Mouse (Mus musculus): ENCODE results near the gene Gm9803. TPM values are rescaled to one million over a fixed set of nuclear protein-coding genes. Genes with fewer than 3 reads are reported as not detected.
"Not testable (repeated sequence)": the region's sequence is repeated elsewhere in the genome, so short reads cannot be mapped to it uniquely, and the experiment has no call there.

The Gm9803 gene
- polyA plus RNA-seq (2015; fragmentation: Nextera tagmentation; extraction: Ambion mirVana) = 11.9 and 34.3 TPM in 2 replicates

DNA sequence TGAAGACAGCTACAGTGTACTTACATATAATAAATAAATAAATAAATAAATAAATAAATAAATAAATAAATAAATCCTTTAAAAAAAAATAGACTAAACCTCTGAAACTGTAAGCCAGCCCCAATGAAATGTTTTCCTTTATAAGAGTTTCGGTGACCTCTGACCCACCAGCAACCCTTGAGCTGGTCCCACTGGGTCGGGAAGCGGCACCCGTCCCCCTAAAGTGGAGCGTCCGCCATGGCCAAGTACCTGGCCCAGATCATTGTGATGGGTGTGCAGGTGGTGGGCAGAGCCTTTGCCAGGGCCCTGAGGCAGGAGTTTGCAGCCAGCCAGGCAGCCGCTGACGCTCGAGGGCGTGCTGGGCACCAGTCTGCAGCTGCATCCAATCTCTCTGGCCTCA lies at the start of gene Gm9803:
TSS of gene Gm9803 (plus strand) at position 154 of the 400 bp plus-strand sequence.
- H3K9ac ChIP-seq; H3K4me3 ChIP-seq; H3K4me2 ChIP-seq; H3K27ac ChIP-seq; ATAC-seq (ENCODE audit: insufficient number of reproducible peaks, insufficient read depth, low FRiP score, low TSS enrichment, low read depth); H3K9me3 ChIP-seq; H3K27me3 ChIP-seq: not testable (repeated sequence)
- Histone ChIP-seq H3K36me3 (peaks cover 45% of the 10 kb centered on the region), H3K4me1 (peaks cover 12% of the 10 kb centered on the region)
- WGBS = 96% methylated on average over 10 of the region's 10 CpGs

DNA sequence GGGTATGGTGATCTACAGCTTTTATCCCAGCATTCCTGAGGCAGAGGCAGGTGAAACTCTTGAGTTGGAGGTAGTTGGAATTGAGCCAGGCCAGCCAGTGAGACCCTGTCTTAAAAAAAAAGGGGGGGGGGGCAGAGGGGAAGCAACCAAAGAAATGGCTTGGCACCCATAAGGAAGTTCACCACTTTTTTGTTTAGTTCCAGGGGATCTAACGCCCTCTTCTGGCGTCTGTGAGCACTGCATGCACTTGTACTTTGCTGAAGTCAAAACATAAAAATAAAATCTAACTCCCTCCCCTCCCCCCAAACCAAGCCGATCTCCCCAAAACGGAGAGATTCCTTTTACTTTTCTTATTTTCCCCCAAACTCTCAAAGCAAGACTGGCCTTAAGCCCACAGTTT lies 48.5 kb upstream of the Gm9803 start:
- H3K4me3 ChIP-seq = no peak overlapping the region
- no peak overlapping the region for H3K9ac ChIP-seq
- no peaks in the 10 kb centered on the region for H3K9me3 ChIP-seq
- no peak overlapping the region for H3K4me2 ChIP-seq
- no peak for ATAC-seq (ENCODE audit: insufficient number of reproducible peaks, insufficient read depth, low FRiP score, low TSS enrichment, low read depth)
- H3K27ac ChIP-seq = no peak overlapping the region
- H3K36me3 ChIP-seq = no peaks in the 10 kb centered on the region
- 56% methylated on average over 4 of the region's 4 CpGs for WGBS
- H3K27me3 ChIP-seq = no peaks in the 10 kb centered on the region
- H3K4me1 ChIP-seq = peaks cover 9% of the 10 kb centered on the region

DNA sequence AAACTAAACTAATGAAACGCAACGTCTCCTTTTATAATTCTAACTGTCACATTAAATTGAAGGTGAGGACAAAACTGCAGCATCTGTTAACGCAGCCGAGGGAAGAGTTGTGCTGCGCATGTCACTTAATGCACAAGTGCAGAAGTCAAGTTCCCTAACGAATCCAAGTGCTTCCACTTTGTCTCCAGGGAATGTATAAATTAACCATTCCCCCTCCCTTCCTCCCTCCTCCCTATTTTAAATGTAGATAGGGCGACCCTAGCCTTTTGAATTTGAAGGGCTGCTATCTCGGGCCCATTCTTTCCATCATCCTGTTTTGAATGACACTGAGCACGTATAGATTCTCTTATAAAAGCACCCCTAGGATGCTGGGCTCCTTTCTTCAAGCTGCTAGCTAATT lies 46.4 kb upstream of the Gm9803 start:
- Histone ChIP-seq H3K9me3 (no peaks in the 10 kb centered on the region), H3K36me3 (no peaks in the 10 kb centered on the region), H3K4me1 (peaks cover 30% of the 10 kb centered on the region), H3K27me3 (no peaks in the 10 kb centered on the region), H3K9ac (peak overlapping the region; percentile 97), H3K4me3 (peak overlapping the region; percentile 77), H3K4me2 (peak overlapping the region; percentile 81), H3K27ac (peak overlapping the region; percentile 99; the same call in 1 of the 2 replicates)
- WGBS = 6% methylated on average over 9 of the region's 9 CpGs
- no peak for ATAC-seq (ENCODE audit: insufficient number of reproducible peaks, insufficient read depth, low FRiP score, low TSS enrichment, low read depth)

DNA sequence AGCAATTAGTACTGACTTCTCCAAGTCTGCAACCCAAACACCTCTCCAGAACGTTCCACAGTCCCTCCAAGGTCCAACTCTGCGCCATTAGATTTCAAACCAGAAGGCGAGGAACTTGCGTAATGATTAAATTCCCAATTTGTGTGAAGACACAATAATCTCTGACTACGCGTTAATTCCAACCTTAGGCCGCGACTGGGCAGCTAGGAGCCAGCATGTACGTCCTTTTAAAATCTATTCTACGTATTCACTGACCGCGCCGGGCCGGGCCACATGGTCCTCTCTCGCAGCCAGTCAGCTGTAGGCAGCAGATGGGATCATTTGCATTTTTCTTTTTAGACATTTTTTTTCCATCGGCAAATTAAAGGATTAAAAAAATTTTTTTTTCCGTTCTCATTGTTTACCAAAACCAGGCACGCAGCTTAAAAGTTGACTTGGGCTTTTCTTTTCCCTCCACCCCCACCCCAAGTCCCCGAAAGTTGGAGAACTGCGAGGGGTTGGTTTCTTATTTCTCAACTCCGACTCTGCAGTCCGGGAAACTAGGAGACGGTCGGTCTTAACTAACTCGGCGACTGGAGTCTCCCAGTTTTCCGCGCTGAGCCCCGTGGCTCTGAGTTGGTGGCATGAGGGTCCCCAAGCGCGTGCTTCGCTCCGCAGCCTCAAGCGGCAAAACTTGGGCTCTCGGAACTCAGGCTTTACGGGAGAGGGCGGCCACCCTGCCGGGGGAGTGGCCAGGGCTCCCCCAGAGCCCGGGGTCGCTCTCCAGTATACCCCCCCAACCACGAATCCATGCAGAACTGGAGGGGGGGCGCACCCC lies 45.8 kb upstream of the Gm9803 start:
- peak; percentile 26; the same call in 1 of the 2 replicates for ATAC-seq (ENCODE audit: insufficient number of reproducible peaks, insufficient read depth, low FRiP score, low TSS enrichment, low read depth)
- no peaks in the 10 kb centered on the region for H3K27me3 ChIP-seq
- WGBS = under 1% methylated on average over 41 of the region's 42 CpGs

DNA sequence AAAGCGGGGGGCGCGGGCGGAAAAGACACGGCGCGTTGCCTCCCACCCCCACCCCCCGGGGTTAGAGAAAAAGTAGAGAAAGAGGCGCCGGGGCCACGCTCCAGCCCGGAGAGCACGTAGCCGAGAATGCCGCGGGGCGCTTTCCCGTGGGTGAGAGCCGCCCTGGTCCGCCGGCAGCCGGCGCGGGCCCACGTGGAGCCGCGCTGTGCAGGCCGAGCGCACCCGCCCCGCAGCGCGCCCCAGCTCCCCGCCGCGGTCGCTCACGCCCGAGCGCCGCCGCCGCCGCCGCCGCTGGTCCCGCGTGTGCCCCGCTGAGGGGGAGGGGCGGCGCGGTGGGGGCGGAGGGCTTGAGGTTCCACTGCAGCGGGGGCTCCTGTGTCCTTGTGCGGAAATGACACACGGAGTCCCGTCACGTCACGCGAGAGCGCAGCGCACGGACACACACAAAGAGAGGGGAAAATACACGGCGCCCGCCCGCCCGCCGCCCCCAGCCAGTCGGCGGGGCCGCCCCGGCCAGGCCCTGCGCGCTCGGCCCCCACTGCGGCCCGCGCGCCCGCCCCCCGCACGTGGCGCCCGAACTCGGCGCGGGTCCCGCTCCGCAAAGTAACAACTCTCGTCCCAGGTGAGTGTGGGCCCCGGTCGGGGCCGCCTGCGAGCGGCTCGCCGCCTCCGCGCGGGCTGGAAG lies 45.0 kb upstream of the Gm9803 start, which contains the start of gene Bend3:
TSS of gene Bend3 (plus strand) at position 81 of the 685 bp plus-strand sequence.
- ATAC-seq (ENCODE audit: insufficient number of reproducible peaks, insufficient read depth, low FRiP score, low TSS enrichment, low read depth) = peak; percentile 65
- under 1% methylated on average over 90 of the region's 101 CpGs for WGBS
- Histone ChIP-seq H3K4me1 (peaks cover 42% of the 10 kb centered on the region), H3K27ac (peak within 1 kb of the TSS; percentile 99), H3K27me3 (no peaks in the 10 kb centered on the region), H3K36me3 (no peaks in the 10 kb centered on the region), H3K9me3 (no peaks in the 10 kb centered on the region), H3K4me3 (peak within 1 kb of the TSS; percentile 77), H3K9ac (peak within 1 kb of the TSS; percentile 97), H3K4me2 (peak within 1 kb of the TSS; percentile 81)

More for the DNA sequence above, 45.8 kb upstream of the Gm9803 start:
- Histone ChIP-seq H3K4me3 (peak overlapping the region; percentile 77), H3K4me1 (peaks cover 35% of the 10 kb centered on the region), H3K9ac (peak overlapping the region; percentile 97), H3K9me3 (no peaks in the 10 kb centered on the region), H3K36me3 (no peaks in the 10 kb centered on the region), H3K4me2 (peak overlapping the region; percentile 81), H3K27ac (peak overlapping the region; percentile 99)

DNA sequence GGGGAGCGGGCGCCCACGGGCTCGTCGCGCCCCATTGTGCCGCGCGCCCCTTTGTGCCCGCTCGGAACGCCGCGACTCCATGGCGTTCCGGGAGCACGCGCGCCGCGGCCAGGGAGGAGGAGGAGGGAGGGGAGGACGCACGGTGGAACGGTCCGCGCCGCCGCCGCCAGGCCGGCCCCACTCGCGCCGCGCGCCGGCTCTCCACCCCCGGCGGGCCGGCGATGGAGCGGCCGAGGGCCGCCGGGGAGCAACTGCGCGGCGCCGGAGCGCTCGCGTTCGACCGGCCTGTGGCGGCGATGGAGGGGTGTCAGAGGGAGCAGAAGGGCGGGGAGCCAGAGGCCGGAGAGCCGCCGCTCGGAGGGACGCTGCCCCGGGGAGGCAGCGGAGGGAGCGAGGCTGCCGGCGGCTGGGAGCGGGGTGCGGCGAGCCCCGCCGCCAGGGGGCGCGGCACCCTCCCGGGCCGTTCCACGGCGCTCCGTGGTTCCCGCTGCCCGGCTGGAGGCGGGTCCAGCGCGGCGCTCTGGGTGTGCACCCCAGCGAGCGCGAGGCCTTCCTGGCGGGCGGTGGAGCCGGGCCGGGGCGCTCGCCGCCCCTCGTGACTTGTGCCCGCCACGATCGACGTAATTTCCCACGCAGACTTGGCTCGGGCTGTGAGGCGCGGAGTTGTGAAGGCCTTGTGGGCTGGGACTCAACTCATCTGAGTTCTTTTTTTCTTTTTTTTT lies 44.3 kb upstream of the Gm9803 start:
- under 1% methylated on average over 97 of the region's 103 CpGs for WGBS
- Histone ChIP-seq H3K27ac (peak overlapping the region; percentile 99), H3K9ac (peak overlapping the region; percentile 97), H3K27me3 (no peaks in the 10 kb centered on the region), H3K36me3 (no peaks in the 10 kb centered on the region), H3K4me3 (peak overlapping the region; percentile 77), H3K9me3 (no peaks in the 10 kb centered on the region), H3K4me2 (peak overlapping the region; percentile 81), H3K4me1 (peaks cover 42% of the 10 kb centered on the region)
- ATAC-seq (ENCODE audit: insufficient number of reproducible peaks, insufficient read depth, low FRiP score, low TSS enrichment, low read depth) = peak; percentile 79

DNA sequence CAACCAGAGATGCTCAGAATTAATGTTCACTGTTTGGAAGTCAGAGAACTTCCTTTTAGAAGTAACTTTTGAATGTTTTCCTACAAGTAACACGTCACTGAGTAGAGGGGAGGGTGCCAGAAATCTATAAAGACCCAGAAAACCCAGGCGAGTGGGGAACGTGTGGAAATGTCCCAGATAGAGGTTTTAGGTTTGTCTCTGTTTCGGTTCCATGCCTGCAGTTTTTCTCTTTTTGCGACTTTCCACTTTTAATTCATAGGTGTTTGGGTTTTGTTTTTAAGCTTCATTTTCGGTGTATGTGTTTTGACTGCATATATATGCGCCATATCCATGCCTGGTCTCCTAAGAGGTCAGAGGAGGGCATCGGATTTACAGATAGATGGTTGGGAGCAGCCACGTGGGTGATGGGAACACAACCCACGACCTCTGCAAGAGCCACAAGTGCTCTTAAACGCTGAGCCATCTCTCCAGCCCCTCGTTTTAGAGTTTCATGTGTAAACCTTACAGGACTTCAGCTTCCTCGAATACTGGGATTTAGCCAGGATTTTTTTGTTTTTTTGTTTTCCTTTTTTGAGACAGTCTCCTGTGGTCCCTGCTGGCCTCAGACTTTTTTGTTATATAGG lies 43.5 kb upstream of the Gm9803 start:
- WGBS = 5% methylated on average over 13 of the region's 13 CpGs
- no peaks in the 10 kb centered on the region for H3K9me3 ChIP-seq

DNA sequence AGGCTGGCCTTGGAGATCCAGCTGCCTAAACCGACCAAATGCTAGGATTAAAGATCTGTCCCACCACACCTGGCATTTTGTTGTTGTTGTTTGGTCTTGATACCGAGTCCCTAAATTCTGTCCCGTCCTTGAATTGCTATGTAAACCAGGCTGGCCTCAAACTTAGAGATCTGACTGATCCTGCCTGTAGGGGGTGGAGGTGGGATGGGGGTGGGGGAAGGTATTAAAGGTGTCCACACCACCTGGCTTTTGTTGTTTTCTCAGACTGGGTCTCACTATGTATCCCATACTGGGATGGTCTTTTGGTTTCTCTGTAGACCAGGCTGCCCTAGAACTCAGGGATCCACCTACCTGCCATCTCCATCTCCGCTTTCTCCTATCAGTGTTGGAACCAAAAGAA lies 42.7 kb upstream of the Gm9803 start:
- Histone ChIP-seq H3K27me3 (no peaks in the 10 kb centered on the region), H3K4me2 (peak overlapping the region; percentile 81), H3K4me1 (peaks cover 42% of the 10 kb centered on the region), H3K27ac (no peak overlapping the region), H3K36me3 (no peaks in the 10 kb centered on the region), H3K9me3 (no peaks in the 10 kb centered on the region), H3K4me3 (no peak overlapping the region), H3K9ac (no peak overlapping the region)
- 40% methylated on average over 4 of the region's 4 CpGs for WGBS
- ATAC-seq (ENCODE audit: insufficient number of reproducible peaks, insufficient read depth, low FRiP score, low TSS enrichment, low read depth) = no peak

More for the DNA sequence above, 43.5 kb upstream of the Gm9803 start:
- peaks cover 42% of the 10 kb centered on the region for H3K4me1 ChIP-seq
- no peaks in the 10 kb centered on the region for H3K36me3 ChIP-seq
- H3K27me3 ChIP-seq = no peaks in the 10 kb centered on the region
- H3K4me3 ChIP-seq = peak overlapping the region; percentile 77
- ATAC-seq (ENCODE audit: insufficient number of reproducible peaks, insufficient read depth, low FRiP score, low TSS enrichment, low read depth) = no peak
- H3K4me2 ChIP-seq = peak overlapping the region; percentile 81
- H3K9ac ChIP-seq = peak overlapping the region; percentile 97
- H3K27ac ChIP-seq = peak overlapping the region; percentile 99

DNA sequence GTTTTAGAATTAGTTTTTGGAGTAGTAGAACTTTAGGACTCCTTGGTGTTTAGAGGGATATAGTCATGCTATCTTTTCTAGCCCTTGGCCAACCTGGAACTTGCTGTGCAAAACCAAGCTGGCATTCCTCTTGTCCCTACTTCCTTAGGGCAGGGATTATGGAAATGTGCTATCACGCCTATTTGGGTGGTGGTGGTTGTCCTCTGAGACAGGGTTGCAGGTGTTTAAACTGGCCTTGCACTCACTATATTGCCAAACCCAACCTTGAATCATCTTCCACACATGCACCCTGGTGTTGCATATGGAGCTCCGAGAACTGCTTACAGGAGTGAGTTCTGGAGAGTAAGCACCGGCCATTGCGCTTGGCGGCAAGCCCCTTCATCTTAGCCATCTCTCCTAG lies 41.9 kb upstream of the Gm9803 start:
- no peak for ATAC-seq (ENCODE audit: insufficient number of reproducible peaks, insufficient read depth, low FRiP score, low TSS enrichment, low read depth)
- Histone ChIP-seq H3K9me3 (no peaks in the 10 kb centered on the region), H3K4me1 (peaks cover 42% of the 10 kb centered on the region), H3K4me3 (no peak overlapping the region), H3K4me2 (no peak overlapping the region), H3K9ac (no peak overlapping the region), H3K36me3 (no peaks in the 10 kb centered on the region), H3K27me3 (no peaks in the 10 kb centered on the region), H3K27ac (no peak overlapping the region)
- WGBS = 90% methylated on average over 5 of the region's 5 CpGs

DNA sequence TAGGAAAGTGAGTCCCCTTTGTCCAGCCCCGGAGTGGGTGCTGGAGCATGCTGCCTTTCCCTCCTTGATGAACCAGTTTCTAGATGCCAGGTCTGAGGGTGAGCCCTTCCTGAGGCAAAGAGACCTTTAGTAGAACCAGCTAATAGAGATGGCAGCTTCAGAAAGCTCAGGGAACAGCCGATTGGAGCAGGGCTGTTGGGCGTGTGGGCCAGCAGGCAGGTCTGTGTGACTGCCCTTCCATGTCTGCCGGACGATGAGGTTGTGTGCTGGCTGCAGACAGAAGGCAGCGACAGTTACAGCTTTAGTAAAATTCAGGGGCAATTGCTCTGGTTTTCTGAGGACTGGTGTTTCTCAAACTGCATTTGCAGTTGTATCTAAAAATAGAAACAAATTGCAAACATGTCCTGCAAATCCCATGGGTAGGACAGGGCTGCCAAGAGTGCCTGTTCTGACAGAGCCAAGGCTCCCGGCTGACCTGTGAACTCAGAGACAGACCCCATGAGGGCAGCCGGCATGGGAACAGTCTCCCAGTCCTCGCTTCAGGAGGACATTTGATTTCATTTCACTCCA lies 40.4 kb upstream of the Gm9803 start:
- Histone ChIP-seq H3K4me1 (peaks cover 38% of the 10 kb centered on the region), H3K4me2 (peak overlapping the region; percentile 32), H3K9me3 (no peaks in the 10 kb centered on the region), H3K4me3 (peak overlapping the region; percentile 10; the same call in 1 of the 2 replicates), H3K36me3 (no peaks in the 10 kb centered on the region), H3K27ac (peak overlapping the region; percentile 57), H3K9ac (peak overlapping the region; percentile 58; the same call in 1 of the 2 replicates), H3K27me3 (no peaks in the 10 kb centered on the region)
- WGBS = 35% methylated on average over 9 of the region's 9 CpGs
- ATAC-seq (ENCODE audit: insufficient number of reproducible peaks, insufficient read depth, low FRiP score, low TSS enrichment, low read depth) = no peak
